Mouse (Mus musculus) hindbrain, embryonic 11.5 days (tissue): ENCODE measurements around the gene Dmac2. TPM values are rescaled to one million over a fixed set of nuclear protein-coding genes. Genes with fewer than 3 reads are reported as not detected.

Experiments
- ATAC-seq: fragments of 200-750 bp; cut with Nextera tagmentation; 2 replicates; pipeline ENCODE4 v1.8.0; 2017; ENCODE audit warnings: mild to moderate bottlenecking, moderate TSS enrichment, moderate library complexity; ENCODE audit not compliant: low FRiP score
- DNase-seq: peaks from one replicate; pipeline ENCODE4 v3.0.0-alpha.2; 2015; ENCODE audit warnings: low spot score
- H3K27ac ChIP-seq: fragments of 300-500 bp; sonication (generic); 2 replicates; pipeline ENCODE4 v1.5.1; 2014; ENCODE audit warnings: mild to moderate bottlenecking, low read depth, low read length
- H3K27me3 ChIP-seq: fragments of 300-500 bp; sonication (generic); 2 replicates; pipeline ENCODE4 v1.6.1; 2014; ENCODE audit warnings: mild to moderate bottlenecking, low read length, moderate library complexity, mixed read lengths; ENCODE audit not compliant: control insufficient read depth, insufficient read depth
- H3K36me3 ChIP-seq: fragments of 300-500 bp; sonication (generic); 2 replicates; pipeline ENCODE4 v1.6.1; 2014; ENCODE audit warnings: mild to moderate bottlenecking, low read length, moderate library complexity, mixed read lengths; ENCODE audit not compliant: control insufficient read depth, insufficient read depth
- H3K4me1 ChIP-seq: fragments of 300-500 bp; sonication (generic); replicated peaks from 2 replicates; pipeline ENCODE4 v1.6.1; 2014; ENCODE audit warnings: low read length, mixed read lengths; ENCODE audit not compliant: control insufficient read depth, insufficient read depth
- H3K4me2 ChIP-seq: fragments of 300-500 bp; sonication (generic); replicated peaks from 2 replicates; pipeline ENCODE4 v1.6.1; 2014; ENCODE audit warnings: mild to moderate bottlenecking, low read depth, low read length
- H3K4me3 ChIP-seq: fragments of 300-500 bp; sonication (generic); 2 replicates; pipeline ENCODE4 v1.5.1; 2014; ENCODE audit warnings: low read depth, low read length
- H3K9ac ChIP-seq: fragments of 300-500 bp; sonication (generic); 2 replicates; pipeline ENCODE4 v1.6.1; 2014; ENCODE audit warnings: low read depth, low read length
- H3K9me3 ChIP-seq: fragments of 300-500 bp; sonication (generic); 2 replicates; pipeline ENCODE4 v1.6.1; 2016; ENCODE audit warnings: low read length; ENCODE audit not compliant: control insufficient read depth
- WGBS: fragments of 180-500 bp; shearing (Covaris S2); extraction: QIAGEN DNeasy Blood & Tissue Kit; methylation state at CpG from one replicate; pipeline ENCODE4 v1.1.7; 2014; 5-methylcytosine and 5-hydroxymethylcytosine counted together
- polyA plus RNA-seq: library from polyadenylated mRNA; unstranded; fragments of >200 nt; fragmentation: Nextera tagmentation; extraction: Ambion mirVana; gene quantifications from 2 replicates; pipeline ENCODE4 v1.2.1, GENCODE M21; 2014

The Dmac2 gene
- polyA plus RNA-seq, 1 experiment from 2014 or later = 25.1 TPM

- 89% methylated on average over 5 of the region's 5 CpGs for WGBS
- no peaks in the 10 kb centered on the region for H3K27me3 ChIP-seq
- H3K4me3 ChIP-seq = no peak overlapping the region
- H3K4me2 ChIP-seq = no peak overlapping the region
- H3K9ac ChIP-seq = no peak overlapping the region
- no peaks in the 10 kb centered on the region for H3K9me3 ChIP-seq
- no peak for DNase-seq
- no peaks in the 10 kb centered on the region for H3K4me1 ChIP-seq
- H3K27ac ChIP-seq = no peak overlapping the region
- no peaks in the 10 kb centered on the region for H3K36me3 ChIP-seq
- ATAC-seq = no peak
Measured at GRCm38 (mm10) chr7:25637099-25637498, 17.9 kb downstream of the Dmac2 start.

- ATAC-seq (no peak), DNase-seq (no peak)
- Histone ChIP-seq H3K4me3 (no peak overlapping the region), H3K9ac (no peak overlapping the region), H3K9me3 (no peaks in the 10 kb centered on the region), H3K27me3 (no peaks in the 10 kb centered on the region), H3K36me3 (no peaks in the 10 kb centered on the region), H3K4me1 (no peaks in the 10 kb centered on the region), H3K27ac (no peak overlapping the region), H3K4me2 (no peak overlapping the region)
- 93% methylated on average over 4 of the region's 4 CpGs for WGBS
Measured at GRCm38 (mm10) chr7:25639754-25640153, 20.5 kb downstream of the Dmac2 start.

GRCm38 (mm10) chr7:25644136-25644535, 24.9 kb downstream of the Dmac2 start:
- no peak for DNase-seq
- no peaks in the 10 kb centered on the region for H3K36me3 ChIP-seq
- H3K4me1 ChIP-seq = no peaks in the 10 kb centered on the region
- no peak overlapping the region for H3K4me2 ChIP-seq
- 83% methylated on average over 10 of the region's 10 CpGs for WGBS
- H3K27ac ChIP-seq = no peak overlapping the region
- H3K27me3 ChIP-seq = no peaks in the 10 kb centered on the region
- no peak overlapping the region for H3K9ac ChIP-seq
- no peaks in the 10 kb centered on the region for H3K9me3 ChIP-seq
- ATAC-seq = no peak
- no peak overlapping the region for H3K4me3 ChIP-seq

- Histone ChIP-seq H3K4me1 (no peaks in the 10 kb centered on the region), H3K27ac (no peak overlapping the region), H3K27me3 (no peaks in the 10 kb centered on the region), H3K9ac (no peak overlapping the region), H3K36me3 (no peaks in the 10 kb centered on the region), H3K4me3 (no peak overlapping the region), H3K4me2 (no peak overlapping the region), H3K9me3 (no peaks in the 10 kb centered on the region)
- no peak for ATAC-seq
- DNase-seq = no peak
- WGBS = 84% methylated on average over 4 of the region's 4 CpGs
Measured at GRCm38 (mm10) chr7:25644631-25645030, 25.4 kb downstream of the Dmac2 start.

- no peak for DNase-seq
- H3K9ac ChIP-seq = no peak overlapping the region
- 61% methylated on average over 14 of the region's 14 CpGs for WGBS
- no peaks in the 10 kb centered on the region for H3K4me1 ChIP-seq
- H3K4me3 ChIP-seq = no peak overlapping the region
- H3K36me3 ChIP-seq = no peaks in the 10 kb centered on the region
- no peak overlapping the region for H3K27ac ChIP-seq
- no peaks in the 10 kb centered on the region for H3K27me3 ChIP-seq
- H3K4me2 ChIP-seq = no peak overlapping the region
- no peak for ATAC-seq
- no peaks in the 10 kb centered on the region for H3K9me3 ChIP-seq
Measured at GRCm38 (mm10) chr7:25645074-25645473, 25.9 kb downstream of the Dmac2 start.

- no peak overlapping the region for H3K4me3 ChIP-seq
- 64% methylated on average over 5 of the region's 5 CpGs for WGBS
- no peak overlapping the region for H3K9ac ChIP-seq
- no peaks in the 10 kb centered on the region for H3K9me3 ChIP-seq
- DNase-seq (no peak), ATAC-seq (no peak)
- H3K4me1 ChIP-seq = no peaks in the 10 kb centered on the region
- H3K27ac ChIP-seq = no peak overlapping the region
- H3K4me2 ChIP-seq = no peak overlapping the region
- no peaks in the 10 kb centered on the region for H3K36me3 ChIP-seq
- no peaks in the 10 kb centered on the region for H3K27me3 ChIP-seq
Measured at GRCm38 (mm10) chr7:25647574-25648123, 28.4 kb downstream of the Dmac2 start.

GRCm38 (mm10) chr7:25649839-25650238, 30.6 kb downstream of the Dmac2 start:
- no peaks in the 10 kb centered on the region for H3K27me3 ChIP-seq
- 76% methylated on average over 5 of the region's 5 CpGs for WGBS
- DNase-seq = no peak

GRCm38 (mm10) chr7:25651281-25651680, 32.1 kb downstream of the Dmac2 start:
- no peak overlapping the region for H3K9ac ChIP-seq
- no peaks in the 10 kb centered on the region for H3K36me3 ChIP-seq
- H3K4me3 ChIP-seq = no peak overlapping the region
- no peak overlapping the region for H3K4me2 ChIP-seq
- no peak overlapping the region for H3K27ac ChIP-seq
- WGBS = 93% methylated on average over 8 of the region's 8 CpGs
- ATAC-seq = no peak
- no peaks in the 10 kb centered on the region for H3K27me3 ChIP-seq
- no peaks in the 10 kb centered on the region for H3K4me1 ChIP-seq
- no peak for DNase-seq
- H3K9me3 ChIP-seq = no peaks in the 10 kb centered on the region

More at GRCm38 (mm10) chr7:25649839-25650238, 30.6 kb downstream of the Dmac2 start:
- H3K36me3 ChIP-seq = no peaks in the 10 kb centered on the region
- no peaks in the 10 kb centered on the region for H3K9me3 ChIP-seq
- H3K9ac ChIP-seq = no peak overlapping the region
- no peak for ATAC-seq
- no peak overlapping the region for H3K4me2 ChIP-seq
- no peaks in the 10 kb centered on the region for H3K4me1 ChIP-seq
- no peak overlapping the region for H3K27ac ChIP-seq
- no peak overlapping the region for H3K4me3 ChIP-seq

- 92% methylated on average over 11 of the region's 12 CpGs for WGBS
Measured at GRCm38 (mm10) chr7:25652244-25652759, 33.1 kb downstream of the Dmac2 start.

More at GRCm38 (mm10) chr7:25652244-25652759, 33.1 kb downstream of the Dmac2 start:
- no peak for ATAC-seq
- Histone ChIP-seq H3K27me3 (no peaks in the 10 kb centered on the region), H3K27ac (no peak overlapping the region), H3K9ac (no peak overlapping the region), H3K4me2 (no peak overlapping the region), H3K4me3 (no peak overlapping the region), H3K36me3 (no peaks in the 10 kb centered on the region), H3K9me3 (no peaks in the 10 kb centered on the region), H3K4me1 (no peaks in the 10 kb centered on the region)
- DNase-seq = no peak
